Mouse (Mus musculus) lung, postnatal 14 days (tissue): Measurements from ENCODE around the gene Kcnrg.

Source experiments
- DNase-seq: peaks from one replicate; pipeline ENCODE4 v3.0.0; 2021

Kcnrg gene

DNA sequence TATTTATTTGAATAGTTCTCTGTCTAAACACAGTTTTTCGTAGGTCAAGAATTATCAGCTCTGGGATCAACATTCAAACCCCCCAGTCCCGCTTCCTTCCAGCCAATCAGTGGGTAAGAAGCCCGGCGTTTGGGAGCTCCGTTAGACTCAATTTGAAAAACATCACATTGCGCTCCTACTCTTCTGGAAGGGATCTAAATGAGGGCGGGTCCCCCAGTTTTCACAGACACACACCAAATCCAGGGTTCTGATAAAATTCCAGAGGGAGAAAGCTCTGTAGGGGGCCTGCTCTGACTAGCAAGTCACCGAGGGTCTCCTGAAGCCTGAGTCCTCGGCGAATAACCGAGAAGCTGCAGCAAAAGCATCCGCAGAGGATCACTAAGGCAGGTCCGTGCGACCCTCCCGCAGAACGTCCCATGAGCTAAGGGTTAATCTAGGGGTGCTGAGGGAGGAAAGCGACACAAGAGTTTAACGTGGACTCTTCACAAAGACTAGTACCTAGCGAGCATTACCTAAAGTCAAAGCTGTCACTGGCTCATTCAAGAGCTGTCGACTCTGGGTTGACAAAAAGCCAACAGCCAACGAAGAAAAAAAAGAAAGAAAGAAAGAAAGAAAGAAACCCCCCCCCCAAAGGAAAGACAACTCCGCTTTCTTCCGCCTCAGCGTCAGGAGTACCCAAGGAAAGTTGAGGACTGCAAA, 40.1 kb downstream of the Kcnrg start:
- DNase-seq: peak; percentile 30

- DNase-seq: peak; percentile 62
Measured at GRCm38 (mm10) chr14:61647881-61648684, 40.8 kb downstream of the Kcnrg start.

DNA sequence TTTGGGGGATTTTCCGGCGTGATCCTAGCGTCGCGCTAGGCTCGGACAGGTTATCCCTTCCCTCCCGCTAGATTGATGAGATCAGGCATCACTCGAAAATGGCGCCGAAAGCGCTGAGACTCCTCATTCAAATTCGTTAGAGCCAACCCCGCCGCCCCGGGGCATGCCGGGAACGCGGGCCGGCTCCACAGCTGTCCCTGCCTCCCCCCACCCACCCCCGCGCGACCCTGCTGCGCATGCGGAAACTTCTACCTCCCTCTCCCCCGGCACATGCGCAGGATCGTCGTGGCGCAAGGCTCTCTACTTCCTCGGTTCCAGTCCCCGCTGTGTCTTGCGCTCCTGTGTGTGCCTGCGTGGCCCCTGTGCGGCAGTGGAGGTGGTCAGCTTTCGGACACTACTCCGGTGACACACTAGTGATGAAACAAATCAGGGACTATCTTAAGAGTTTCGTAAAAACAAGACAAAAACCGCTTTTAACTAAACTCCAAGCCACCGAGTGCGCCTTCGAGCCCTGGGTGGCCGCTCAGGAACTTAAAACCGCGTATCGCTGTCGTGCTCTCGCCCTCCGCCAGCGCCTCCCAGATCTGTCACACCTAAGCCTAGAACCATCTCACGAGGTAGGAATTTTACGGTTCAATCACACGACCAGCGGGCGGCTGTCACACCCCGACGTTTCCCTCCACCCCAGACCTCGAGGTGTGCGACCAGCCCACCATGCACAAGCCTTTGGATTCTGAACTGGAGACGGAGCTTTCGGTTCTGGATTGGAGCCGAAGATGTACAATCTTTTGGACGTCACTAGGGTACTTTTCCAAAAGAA, 41.6 kb downstream of the Kcnrg start:
- DNase-seq: peak; percentile 97

- DNase-seq: peak; percentile 65
Measured at GRCm38 (mm10) chr14:61650291-61650960, 43.2 kb downstream of the Kcnrg start.

DNA sequence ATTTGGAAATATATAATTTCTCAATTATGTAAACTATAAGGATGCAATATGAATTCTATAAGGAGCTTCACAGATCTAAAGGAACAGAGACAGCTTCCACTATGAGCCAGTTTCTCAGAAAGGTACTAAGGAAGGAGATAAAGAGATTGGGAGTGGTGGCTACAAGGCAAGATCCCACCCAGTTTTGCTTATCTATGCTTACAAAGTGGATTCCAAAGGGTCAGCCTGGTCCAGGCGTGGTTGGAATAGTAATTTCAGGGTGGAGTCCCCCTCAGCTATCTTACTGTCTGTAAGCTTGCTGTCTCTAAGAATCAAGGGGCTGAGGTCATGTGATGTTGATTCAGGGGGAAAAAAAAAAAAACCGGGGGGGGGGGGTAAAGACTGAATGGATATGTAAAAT, 49.2 kb downstream of the Kcnrg start:
- DNase-seq: no peak

DNA sequence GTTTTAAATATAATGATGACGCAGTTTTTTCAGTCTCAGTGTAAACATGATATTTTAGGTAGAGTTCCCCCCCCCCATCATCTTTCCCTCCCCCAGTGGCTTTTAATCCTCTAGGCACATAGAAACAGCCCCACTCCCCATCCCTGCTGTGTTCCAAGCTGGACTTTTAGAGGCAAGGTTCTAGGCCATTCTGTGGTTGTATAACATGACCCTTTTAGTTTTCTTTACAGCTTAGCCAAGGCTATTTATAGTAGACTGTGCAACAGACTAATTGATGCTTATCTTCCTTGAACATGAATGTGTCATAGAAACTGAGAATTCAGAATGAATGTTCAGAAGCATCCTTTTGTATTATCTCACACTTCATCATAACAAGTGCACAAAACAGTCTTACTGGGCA, 54.2 kb downstream of the Kcnrg start:
- no peak for DNase-seq

DNA sequence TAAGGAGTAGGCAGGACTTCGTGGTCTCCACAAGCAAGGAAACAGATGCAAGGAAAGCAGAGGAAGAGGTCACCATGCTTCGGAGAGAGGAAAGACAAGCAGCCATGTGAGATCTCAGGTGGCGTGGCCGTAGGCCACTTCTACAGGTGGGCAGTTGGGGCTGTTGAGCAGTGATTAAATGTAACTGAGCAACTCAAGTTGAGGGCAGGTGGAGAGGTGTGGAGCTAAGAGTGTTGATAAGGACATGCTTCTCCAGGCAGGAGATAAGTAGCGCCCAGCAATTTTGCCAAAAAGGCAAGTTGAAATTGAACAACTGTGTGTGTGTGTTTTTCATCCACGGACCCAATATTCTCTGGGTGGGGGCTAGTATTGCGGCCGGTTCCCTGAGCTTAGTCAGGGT, 55.0 kb downstream of the Kcnrg start:
- no peak for DNase-seq
